Mouse (Mus musculus) heart, embryonic 14.5 days (tissue): ENCODE measurements around the gene Gm16181. TPM values are rescaled to one million over a fixed set of nuclear protein-coding genes. Genes with fewer than 3 reads are reported as not detected.
A peak's percentile ranks its signal among the peaks of the same experiment; 100 is the strongest.

ENCODE experiments used
- ATAC-seq: fragments of 200-750 bp; cut with Nextera tagmentation; 2 replicates; pipeline ENCODE4 v1.8.0; 2017; ENCODE audit warnings: low read depth, moderate TSS enrichment; ENCODE audit not compliant: insufficient number of reproducible peaks, insufficient read depth, low FRiP score
- H3K27ac ChIP-seq, 2 experiments: fragments of 200-500 bp in 1 of 2; fragments of 300-500 bp in 1 of 2; sonication (generic) in 1 of 2; replicated peaks in 1 of 2; 2 replicates each; pipeline ENCODE4 v1.5.1; 2012 to 2014; ENCODE audit warnings: low read depth in 2 of 2, low read length in 2 of 2, control low read depth in 1 of 2, mild to moderate bottlenecking in 1 of 2, mixed read lengths in 1 of 2; ENCODE audit not compliant: control insufficient read depth in 1 of 2, insufficient read depth in 1 of 2
- H3K27me3 ChIP-seq: fragments of 300-500 bp; sonication (generic); 2 replicates; pipeline ENCODE4 v1.6.1; 2014; ENCODE audit warnings: mild to moderate bottlenecking, low read length, control low read depth; ENCODE audit not compliant: control insufficient read depth, insufficient read depth
- H3K36me3 ChIP-seq: fragments of 300-500 bp; sonication (generic); 2 replicates; pipeline ENCODE4 v1.6.1; 2014; ENCODE audit warnings: mild to moderate bottlenecking, control low read depth, low read length, mixed read lengths; ENCODE audit not compliant: control insufficient read depth, insufficient read depth
- H3K4me1 ChIP-seq, 2 experiments: fragments of 200-500 bp in 1 of 2; fragments of 300-500 bp in 1 of 2; sonication (generic) in 1 of 2; 2 replicates each; pipeline ENCODE4 v1.6.1; 2012 to 2014; ENCODE audit warnings: low read length in 2 of 2, control low read depth in 1 of 2, mixed read lengths in 1 of 2; ENCODE audit not compliant: control insufficient read depth in 2 of 2, insufficient read depth in 2 of 2
- H3K4me2 ChIP-seq: fragments of 300-500 bp; sonication (generic); 2 replicates; pipeline ENCODE4 v1.6.1; 2014; ENCODE audit warnings: mild to moderate bottlenecking, low read length
- H3K4me3 ChIP-seq, 2 experiments: fragments of 200-500 bp in 1 of 2; fragments of 300-500 bp in 1 of 2; sonication (generic) in 1 of 2; 2 replicates each; pipeline ENCODE4 v1.5.1; 2012 to 2014; ENCODE audit warnings: low read length in 2 of 2, mild to moderate bottlenecking in 2 of 2, control low read depth in 1 of 2, low read depth in 1 of 2, moderate library complexity in 1 of 2; ENCODE audit not compliant: control insufficient read depth in 1 of 2, insufficient read depth in 1 of 2
- H3K9ac ChIP-seq: fragments of 300-500 bp; sonication (generic); 2 replicates; pipeline ENCODE4 v1.6.1; 2014; ENCODE audit warnings: mild to moderate bottlenecking, low read length
- H3K9me3 ChIP-seq: fragments of 300-500 bp; sonication (generic); 2 replicates; pipeline ENCODE4 v1.6.1; 2016; ENCODE audit warnings: low read length, control low read depth; ENCODE audit not compliant: control insufficient read depth
- WGBS: fragments of 180-500 bp; shearing (Covaris S2); extraction: QIAGEN DNeasy Blood & Tissue Kit; methylation state at CpG from one replicate; pipeline ENCODE4 v1.1.7; 2014; 5-methylcytosine and 5-hydroxymethylcytosine counted together
- polyA plus RNA-seq: library from polyadenylated mRNA; unstranded; fragments of >200 nt; fragmentation: Nextera tagmentation; extraction: Ambion mirVana; gene quantifications from 2 replicates; pipeline ENCODE4 v1.2.1, GENCODE M21; 2014

Gene Gm16181
- polyA plus RNA-seq, 1 experiment from 2014 or later, result not detected

DNA sequence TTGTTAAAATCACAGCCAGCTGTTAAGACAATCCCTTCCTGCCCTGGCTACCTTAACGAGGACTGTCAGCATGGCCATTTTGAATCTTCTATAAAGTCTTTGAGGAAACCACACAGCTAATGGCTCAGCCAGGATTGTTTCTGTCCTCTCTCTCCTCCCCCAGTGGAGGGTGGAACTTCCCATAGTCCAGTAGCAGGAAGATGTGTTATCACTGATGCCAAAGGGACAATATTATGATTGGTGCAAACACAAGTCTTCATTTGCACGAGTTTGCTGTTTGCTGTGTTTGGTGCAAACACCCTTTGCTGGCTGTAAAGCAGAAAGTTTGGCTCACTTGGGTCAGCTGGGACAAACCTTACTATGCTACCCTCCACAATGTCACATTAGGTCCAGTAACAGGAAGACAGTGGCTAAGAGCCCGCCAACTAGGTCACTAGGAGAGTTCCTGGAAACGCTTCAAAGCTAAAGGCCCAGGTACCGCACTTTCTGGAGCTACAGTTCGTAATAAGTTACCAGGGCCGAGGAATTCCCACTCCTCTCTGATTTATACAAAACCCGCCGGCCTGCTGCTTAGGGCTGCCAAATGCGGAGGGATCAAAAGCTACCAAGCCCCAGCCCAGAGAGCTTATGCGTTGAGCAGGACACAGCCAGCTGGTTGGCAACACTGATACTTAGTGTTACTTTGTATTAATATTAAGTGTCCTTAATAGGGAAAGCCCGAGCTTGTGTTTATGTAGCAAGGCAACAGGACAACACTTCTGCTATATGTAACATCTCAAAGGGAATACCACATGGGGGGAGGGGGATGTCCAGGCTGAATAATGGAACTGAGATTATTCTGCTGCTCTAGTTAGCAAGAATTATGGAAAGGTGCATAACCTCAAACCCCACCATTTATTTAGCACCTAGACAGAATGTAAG, 20.0 kb downstream of the Gm16181 start:
- peak overlapping the region; percentile 100 for H3K9ac ChIP-seq
- no peaks in the 10 kb centered on the region for H3K9me3 ChIP-seq
- H3K4me3 ChIP-seq, result peak overlapping the region in 1 of 2 experiments; percentile 95; a peak in 3 of 4 replicates
- H3K27ac ChIP-seq, result peak overlapping the region; percentile 98 to 99
- peak overlapping the region; percentile 66 for H3K4me2 ChIP-seq
- peaks cover 17 to 41% of the 10 kb centered on the region in 2 experiments for H3K4me1 ChIP-seq
- no peaks in the 10 kb centered on the region for H3K27me3 ChIP-seq
- peaks cover 39% of the 10 kb centered on the region for H3K36me3 ChIP-seq
- no peak for ATAC-seq
- WGBS, result 32% methylated on average over 12 of the region's 12 CpGs

DNA sequence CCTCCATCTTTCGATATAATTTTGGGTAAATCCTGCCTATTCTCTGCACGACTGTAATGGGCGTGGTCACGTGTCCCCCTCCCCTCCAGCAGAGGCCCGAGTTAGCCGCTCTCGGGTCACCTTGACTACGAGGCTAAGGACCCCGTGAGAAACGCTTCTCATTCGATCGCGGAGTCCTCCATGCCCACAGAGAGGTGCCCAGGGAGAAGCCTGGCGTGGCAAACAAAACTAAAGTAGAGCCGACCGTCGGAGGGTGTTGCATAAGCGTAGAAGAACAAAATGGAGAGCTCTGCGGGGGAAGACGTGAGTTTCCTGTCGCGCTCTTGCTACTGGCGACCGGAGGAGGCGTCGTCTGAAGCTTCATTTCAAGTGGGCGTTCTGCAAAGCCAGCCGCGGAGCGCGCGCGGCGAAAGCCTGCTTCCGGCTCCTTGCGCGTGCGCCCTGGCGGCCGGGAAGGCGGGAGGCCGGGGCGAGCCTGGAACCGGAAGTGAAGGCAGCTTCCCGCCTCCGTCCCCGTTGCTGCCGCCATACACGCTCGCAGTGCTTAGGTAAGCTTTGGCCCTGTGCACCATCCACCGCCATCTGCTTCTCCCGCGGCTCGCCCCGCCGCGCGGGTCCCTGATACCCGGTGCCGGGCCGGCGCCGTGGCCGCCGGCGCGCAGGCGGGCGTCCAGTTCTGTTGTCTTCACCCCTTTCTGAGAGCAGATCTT, 20.8 kb downstream of the Gm16181 start, which contains the start of gene Ddx39b:
TSS of gene Ddx39b (plus strand) at position 442 of the 710 bp plus-strand sequence.
- H3K4me3 ChIP-seq, result peak within 1 kb of the TSS; percentile 95
- under 1% methylated on average over 57 of the region's 69 CpGs for WGBS
- H3K27ac ChIP-seq, result peak within 1 kb of the TSS; percentile 98 to 99
- ATAC-seq, result peak; percentile 86
- H3K27me3 ChIP-seq, result no peaks in the 10 kb centered on the region
- peaks cover 17 to 46% of the 10 kb centered on the region in 2 experiments for H3K4me1 ChIP-seq
- peaks cover 48% of the 10 kb centered on the region for H3K36me3 ChIP-seq
- peak within 1 kb of the TSS; percentile 100 for H3K9ac ChIP-seq
- peak within 1 kb of the TSS; percentile 88 for H3K4me2 ChIP-seq
- H3K9me3 ChIP-seq, result no peaks in the 10 kb centered on the region

DNA sequence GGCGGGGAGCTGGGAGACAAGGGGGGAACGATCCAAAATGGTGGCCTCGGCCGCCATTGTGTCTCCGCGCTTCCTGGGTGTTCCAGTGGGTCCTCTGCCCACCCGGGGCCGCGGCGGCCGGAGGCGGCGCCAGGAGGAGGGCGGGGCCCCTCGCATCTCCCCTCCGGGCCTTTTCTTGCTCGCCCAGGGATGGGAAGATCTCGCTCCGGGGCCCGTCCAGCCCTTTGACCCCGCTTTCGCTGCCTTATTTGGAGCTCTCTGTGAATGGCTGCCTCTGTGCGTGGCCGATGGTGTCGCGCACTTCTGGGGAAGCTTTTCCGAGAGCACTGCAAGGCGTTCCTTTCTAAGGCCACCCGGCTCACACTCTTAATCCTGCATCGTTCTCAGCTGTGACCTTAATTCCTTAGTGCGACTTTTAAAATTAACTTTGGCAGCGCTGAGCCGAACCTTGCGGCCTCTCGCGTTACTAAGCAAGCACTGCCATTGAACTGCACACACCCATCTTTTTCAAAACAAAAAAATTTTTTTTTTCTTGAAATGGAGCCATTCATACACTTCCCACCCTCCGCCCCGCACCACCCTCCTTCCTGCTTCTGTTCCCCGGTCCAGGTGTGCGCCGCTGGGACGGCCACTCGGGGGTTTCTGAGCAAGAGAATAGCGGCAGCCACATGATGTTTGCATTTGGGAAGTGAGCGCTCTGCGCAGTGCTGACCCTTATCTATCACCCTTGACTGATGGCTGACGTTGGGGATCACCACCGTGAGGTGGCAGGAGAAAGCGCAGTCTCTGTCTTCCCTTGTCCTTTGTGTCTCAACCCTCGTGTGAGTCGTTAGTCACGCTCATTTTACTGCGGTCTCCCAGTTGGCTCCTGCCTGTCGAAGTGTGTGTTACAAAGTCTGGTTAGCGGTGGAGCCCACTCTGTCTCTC, 21.6 kb downstream of the Gm16181 start:
- H3K4me3 ChIP-seq, result peak overlapping the region; percentile 95
- peaks cover 17 to 48% of the 10 kb centered on the region in 2 experiments for H3K4me1 ChIP-seq
- H3K9ac ChIP-seq, result peak overlapping the region; percentile 100
- peaks cover 56% of the 10 kb centered on the region for H3K36me3 ChIP-seq
- H3K27me3 ChIP-seq, result no peaks in the 10 kb centered on the region
- under 1% methylated on average over 53 of the region's 55 CpGs for WGBS
- ATAC-seq, result peak; percentile 33; the same call in 1 of the 2 replicates
- no peaks in the 10 kb centered on the region for H3K9me3 ChIP-seq
- H3K27ac ChIP-seq, result peak overlapping the region; percentile 96 to 98
- H3K4me2 ChIP-seq, result peak overlapping the region; percentile 88

DNA sequence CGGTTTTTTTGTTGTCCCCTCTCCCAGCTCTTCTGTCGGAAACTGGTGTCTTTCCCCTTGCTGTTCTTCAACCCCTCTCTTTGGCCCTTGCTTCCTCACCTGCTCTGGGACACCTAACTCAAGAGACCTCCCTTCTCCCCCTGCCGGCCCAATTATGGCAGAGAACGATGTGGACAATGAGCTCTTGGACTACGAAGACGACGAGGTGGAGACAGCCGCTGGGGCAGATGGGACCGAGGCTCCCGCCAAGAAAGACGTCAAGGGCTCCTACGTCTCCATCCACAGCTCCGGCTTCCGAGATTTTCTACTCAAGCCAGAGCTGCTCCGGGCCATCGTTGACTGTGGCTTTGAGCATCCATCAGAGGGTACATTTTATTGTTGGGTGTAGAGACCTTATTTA, 22.5 kb downstream of the Gm16181 start:
- peak overlapping the region; percentile 96 to 98 for H3K27ac ChIP-seq
- peak overlapping the region; percentile 100 for H3K9ac ChIP-seq
- H3K4me3 ChIP-seq, result peak overlapping the region; percentile 95
- peak overlapping the region; percentile 88 for H3K4me2 ChIP-seq
- H3K27me3 ChIP-seq, result no peaks in the 10 kb centered on the region
- H3K9me3 ChIP-seq, result no peaks in the 10 kb centered on the region
- WGBS, result 8% methylated on average over 16 of the region's 16 CpGs
- peaks cover 56% of the 10 kb centered on the region for H3K36me3 ChIP-seq
- H3K4me1 ChIP-seq, result peaks cover 17 to 48% of the 10 kb centered on the region in 2 experiments
- no peak for ATAC-seq

DNA sequence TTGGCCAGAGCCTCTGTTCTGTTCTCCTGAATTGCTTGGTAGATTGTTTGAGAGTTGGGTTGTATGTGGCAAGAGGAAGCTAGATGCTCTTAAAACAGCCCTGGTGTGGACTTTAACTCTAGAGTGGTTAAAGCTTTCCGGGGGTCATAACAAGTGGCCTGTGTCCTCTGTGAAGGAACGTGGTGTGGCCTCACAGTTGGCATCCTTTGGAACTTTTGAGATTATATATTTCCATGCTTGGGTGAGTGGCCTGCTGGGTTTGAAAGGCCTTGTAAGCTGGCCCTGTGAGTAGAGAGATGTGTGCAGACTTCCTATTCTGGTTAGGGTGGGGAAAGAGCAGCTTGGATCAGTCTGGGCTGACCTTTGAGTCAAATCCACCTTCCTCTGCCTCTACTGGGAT, 24.4 kb downstream of the Gm16181 start:
- no peak for ATAC-seq
- 65% methylated on average over 2 of the region's 2 CpGs for WGBS

DNA sequence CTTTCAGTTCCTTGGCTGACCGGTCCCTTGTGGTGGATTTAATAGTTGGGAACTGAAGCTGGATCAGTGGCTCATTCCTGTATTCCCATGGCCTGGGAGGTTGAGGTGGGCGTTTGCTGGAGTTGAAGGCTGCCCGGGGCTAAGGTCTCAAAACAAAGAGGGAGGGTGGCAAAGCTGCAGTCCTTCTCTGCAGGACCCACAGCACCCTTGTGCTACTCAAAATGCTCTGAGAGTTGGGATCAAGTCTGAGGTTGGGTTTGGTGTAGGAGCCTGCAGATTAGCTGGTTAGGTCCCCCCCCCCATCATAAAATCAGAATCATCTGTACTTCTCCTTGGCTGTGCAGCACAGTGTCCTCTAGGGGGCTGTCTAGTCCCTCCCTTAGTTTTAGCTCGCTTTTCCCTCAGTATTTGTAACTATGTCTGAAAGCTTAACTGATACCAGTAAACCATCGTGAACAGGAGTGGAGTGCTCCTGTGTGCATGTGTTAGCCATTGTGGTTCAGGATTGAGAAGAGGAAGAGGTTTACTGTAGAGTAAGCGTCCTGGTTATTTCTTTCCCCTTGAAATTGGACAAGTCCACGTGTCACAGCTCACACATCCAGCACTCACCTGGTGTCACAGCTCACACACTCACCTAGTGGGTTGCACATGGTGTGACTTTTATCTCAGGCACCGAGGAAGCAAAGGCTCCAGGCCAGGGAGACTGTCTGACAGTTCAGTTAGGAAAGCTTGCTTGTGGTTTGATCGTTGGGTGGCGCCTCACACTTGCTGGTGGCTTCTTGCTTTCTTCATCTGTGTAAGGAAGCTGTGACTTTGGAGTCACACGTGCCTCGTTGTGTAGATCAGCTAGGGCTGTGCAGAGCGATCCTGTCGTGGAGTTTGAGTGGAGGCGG, 25.3 kb downstream of the Gm16181 start:
- WGBS, result 80% methylated on average over 15 of the region's 15 CpGs
- Histone ChIP-seq H3K27me3 (no peaks in the 10 kb centered on the region), H3K36me3 (peaks cover 80% of the 10 kb centered on the region), H3K4me2 (peak overlapping the region; percentile 88; the same call in 1 of the 2 replicates), H3K27ac (no peak overlapping the region), H3K9me3 (no peaks in the 10 kb centered on the region), H3K9ac (no peak overlapping the region), H3K4me1 (peaks cover 14 to 38% of the 10 kb centered on the region in 2 experiments), H3K4me3 (no peak overlapping the region)
- no peak for ATAC-seq

More for the DNA sequence above, 24.4 kb downstream of the Gm16181 start:
- no peaks in the 10 kb centered on the region for H3K9me3 ChIP-seq
- H3K4me1 ChIP-seq, result peaks cover 17 to 47% of the 10 kb centered on the region in 2 experiments
- H3K4me2 ChIP-seq, result peak overlapping the region; percentile 88
- H3K36me3 ChIP-seq, result peaks cover 71% of the 10 kb centered on the region
- peak overlapping the region; percentile 100; the same call in 1 of the 2 replicates for H3K9ac ChIP-seq
- H3K27ac ChIP-seq, result no peak overlapping the region
- H3K4me3 ChIP-seq, result peak overlapping the region in 1 of 2 experiments; percentile 10; a peak in 1 of 4 replicates
- no peaks in the 10 kb centered on the region for H3K27me3 ChIP-seq
